Mouse (Mus musculus): ENCODE data around the gene Vti1a. TPM values are rescaled to one million over a fixed set of nuclear protein-coding genes. Genes with fewer than 3 reads are reported as not detected.
A peak's percentile ranks its signal among the peaks of the same experiment; 100 is the strongest.

The Vti1a gene
- polyA plus RNA-seq, 1 experiment from 2014 or later = 28.7 TPM

- Histone ChIP-seq H3K4me2 (replicated peaks) (no peak overlapping the region), H3K27ac (no peak overlapping the region), H3K27me3 (no peaks in the 10 kb centered on the region), H3K4me3 (no peak overlapping the region), H3K4me1 (no peaks in the 10 kb centered on the region), H3K9ac (no peak overlapping the region), H3K9me3 (no peaks in the 10 kb centered on the region), H3K36me3 (peaks cover 41% of the 10 kb centered on the region)
- no peak for ATAC-seq (ENCODE audit: low FRiP score, low read depth)
- WGBS = 83% methylated on average over 2 of the region's 2 CpGs
Measured at GRCm38 (mm10) chr19:55292210-55292850, 23.8 kb upstream of the Vti1a start.

- H3K9me3 ChIP-seq = no peaks in the 10 kb centered on the region
- ATAC-seq (ENCODE audit: low FRiP score, low read depth) = no peak
- no peak overlapping the region for H3K27ac ChIP-seq
- H3K27me3 ChIP-seq = no peaks in the 10 kb centered on the region
- H3K4me2 ChIP-seq (replicated peaks) = no peak overlapping the region
- H3K4me3 ChIP-seq = no peak overlapping the region
- H3K36me3 ChIP-seq = peaks cover 44% of the 10 kb centered on the region
- no peak overlapping the region for H3K9ac ChIP-seq
- 19% methylated on average over 4 of the region's 4 CpGs for WGBS
- no peaks in the 10 kb centered on the region for H3K4me1 ChIP-seq
Measured at GRCm38 (mm10) chr19:55293175-55293574, 22.9 kb upstream of the Vti1a start.

DNA sequence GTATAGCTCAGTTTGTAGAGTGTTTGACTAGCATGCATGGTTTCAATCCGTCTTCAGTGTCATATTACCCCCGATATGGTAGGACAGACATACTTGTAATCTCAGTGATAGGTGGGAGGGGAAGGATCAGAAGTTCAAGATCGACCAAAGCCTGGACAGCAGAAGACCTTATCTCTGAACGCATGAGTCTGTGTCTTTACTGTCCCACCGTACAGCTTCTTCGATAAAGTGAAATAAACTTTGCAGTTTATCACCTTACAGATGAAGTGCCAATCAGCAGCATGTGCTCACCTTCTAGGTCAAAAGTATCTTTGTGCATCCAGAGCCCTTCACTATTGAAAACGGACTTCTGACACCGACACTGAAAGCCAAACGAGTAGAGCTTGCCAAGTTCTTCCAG lies 21.0 kb upstream of the Vti1a start:
- ATAC-seq (ENCODE audit: low FRiP score, low read depth) = no peak
- Histone ChIP-seq H3K4me3 (no peak overlapping the region), H3K9ac (no peak overlapping the region), H3K36me3 (peaks cover 44% of the 10 kb centered on the region), H3K27me3 (no peaks in the 10 kb centered on the region), H3K9me3 (no peaks in the 10 kb centered on the region), H3K4me2 (replicated peaks) (no peak overlapping the region), H3K27ac (no peak overlapping the region), H3K4me1 (no peaks in the 10 kb centered on the region)
- 93% methylated on average over 9 of the region's 9 CpGs for WGBS

- no peak overlapping the region for H3K27ac ChIP-seq
- H3K4me2 ChIP-seq (replicated peaks) = no peak overlapping the region
- WGBS = 80% methylated on average over 3 of the region's 3 CpGs
- no peaks in the 10 kb centered on the region for H3K27me3 ChIP-seq
- H3K4me1 ChIP-seq = no peaks in the 10 kb centered on the region
- H3K4me3 ChIP-seq = no peak overlapping the region
- no peak for ATAC-seq (ENCODE audit: low FRiP score, low read depth)
- no peak overlapping the region for H3K9ac ChIP-seq
- H3K9me3 ChIP-seq = no peaks in the 10 kb centered on the region
- peaks cover 49% of the 10 kb centered on the region for H3K36me3 ChIP-seq
Measured at GRCm38 (mm10) chr19:55295556-55295955, 20.5 kb upstream of the Vti1a start.

DNA sequence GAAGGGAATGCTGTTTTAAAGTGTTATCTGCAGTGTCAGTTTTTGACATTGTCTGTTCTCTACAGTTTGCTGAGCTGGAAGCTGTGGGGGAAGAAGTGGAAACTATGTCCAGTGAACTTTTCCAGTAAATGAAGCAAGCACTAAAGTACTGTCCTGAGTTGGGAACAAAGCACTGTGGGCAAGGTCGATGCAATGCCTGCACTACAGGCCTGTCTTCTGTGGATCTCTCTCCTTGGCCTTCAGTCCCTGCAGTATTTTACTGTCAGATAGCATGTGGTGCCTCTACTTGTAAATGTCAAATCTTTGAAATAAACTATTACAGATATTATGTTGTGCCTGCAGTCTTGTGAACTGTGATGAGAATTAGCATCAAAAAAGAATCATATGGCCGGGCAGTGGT lies 19.8 kb upstream of the Vti1a start:
- no peak overlapping the region for H3K27ac ChIP-seq
- H3K9me3 ChIP-seq = no peaks in the 10 kb centered on the region
- WGBS = 92% methylated on average over 2 of the region's 2 CpGs
- no peaks in the 10 kb centered on the region for H3K27me3 ChIP-seq
- no peak overlapping the region for H3K9ac ChIP-seq
- H3K36me3 ChIP-seq = peaks cover 55% of the 10 kb centered on the region
- H3K4me1 ChIP-seq = no peaks in the 10 kb centered on the region
- ATAC-seq (ENCODE audit: low FRiP score, low read depth) = no peak
- H3K4me3 ChIP-seq = no peak overlapping the region
- no peak overlapping the region for H3K4me2 ChIP-seq (replicated peaks)

DNA sequence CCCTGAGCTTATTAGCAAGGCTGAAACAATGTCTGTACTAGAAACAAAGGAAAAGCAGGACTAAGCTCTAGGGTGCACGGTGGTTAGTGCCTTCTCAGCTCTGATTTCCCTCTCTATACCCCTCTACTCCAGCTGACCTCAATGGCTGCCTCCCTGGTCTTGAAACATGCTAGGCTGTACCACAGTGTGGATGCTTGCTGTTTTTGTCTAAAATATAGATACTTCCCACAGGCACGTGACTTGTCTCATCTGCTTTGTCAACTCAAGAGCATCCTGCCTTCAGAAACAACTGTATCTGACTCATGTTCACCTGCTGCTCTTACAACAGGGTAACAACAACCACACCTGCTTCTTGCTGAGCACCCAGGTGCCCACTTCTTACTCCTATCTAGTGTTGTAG lies 18.6 kb upstream of the Vti1a start:
- WGBS = 94% methylated on average over 2 of the region's 2 CpGs
- H3K4me1 ChIP-seq = no peaks in the 10 kb centered on the region
- H3K9me3 ChIP-seq = no peaks in the 10 kb centered on the region
- no peak overlapping the region for H3K9ac ChIP-seq
- H3K4me3 ChIP-seq = no peak overlapping the region
- H3K4me2 ChIP-seq (replicated peaks) = no peak overlapping the region
- peaks cover 67% of the 10 kb centered on the region for H3K36me3 ChIP-seq
- H3K27me3 ChIP-seq = no peaks in the 10 kb centered on the region
- ATAC-seq (ENCODE audit: low FRiP score, low read depth) = no peak
- H3K27ac ChIP-seq = no peak overlapping the region

DNA sequence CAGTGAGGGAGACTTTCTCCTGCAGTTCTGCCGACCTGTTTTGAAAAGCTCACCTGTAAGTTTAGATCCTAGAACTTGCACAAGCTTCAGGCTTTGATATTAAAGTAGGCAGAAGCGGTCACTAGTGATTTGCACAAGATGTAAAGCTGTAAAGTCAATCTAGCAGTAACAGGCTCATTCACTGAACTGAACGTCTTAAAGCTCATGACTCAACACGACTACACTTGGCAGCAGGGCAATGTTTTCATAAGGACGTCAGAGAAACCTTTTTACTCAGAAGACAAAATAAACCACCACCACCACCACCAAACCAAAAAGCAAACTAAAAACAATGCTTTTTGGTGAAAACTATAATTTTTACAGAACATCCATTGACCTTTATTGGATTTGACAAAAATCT lies 18.1 kb upstream of the Vti1a start:
- Histone ChIP-seq H3K9me3 (no peaks in the 10 kb centered on the region), H3K4me3 (no peak overlapping the region), H3K27ac (no peak overlapping the region), H3K4me2 (replicated peaks) (no peak overlapping the region), H3K4me1 (no peaks in the 10 kb centered on the region), H3K36me3 (peaks cover 72% of the 10 kb centered on the region), H3K27me3 (no peaks in the 10 kb centered on the region), H3K9ac (no peak overlapping the region)
- 77% methylated on average over 5 of the region's 5 CpGs for WGBS
- no peak for ATAC-seq (ENCODE audit: low FRiP score, low read depth)

DNA sequence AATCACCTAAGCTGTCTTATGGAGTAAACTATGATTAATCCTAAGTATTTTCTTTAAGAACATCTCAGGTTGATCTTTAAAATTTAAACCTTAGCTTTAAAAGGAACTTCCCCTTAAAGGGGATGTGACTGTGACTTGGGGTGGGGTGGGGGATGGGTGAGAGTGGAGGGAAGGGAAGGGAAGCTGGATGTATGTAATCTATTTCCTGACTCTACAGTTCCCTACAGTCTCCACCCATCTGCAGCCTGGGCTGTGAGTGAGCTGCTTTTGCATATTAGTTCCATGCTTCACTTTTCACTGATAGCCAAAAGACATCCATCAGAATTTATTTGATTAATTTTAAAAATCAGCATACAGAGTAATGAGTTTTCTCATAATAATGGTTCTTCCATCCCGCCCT lies 16.7 kb upstream of the Vti1a start:
- Histone ChIP-seq H3K4me1 (no peaks in the 10 kb centered on the region), H3K9me3 (no peaks in the 10 kb centered on the region), H3K27ac (no peak overlapping the region), H3K4me3 (no peak overlapping the region), H3K4me2 (replicated peaks) (no peak overlapping the region), H3K36me3 (peaks cover 83% of the 10 kb centered on the region), H3K27me3 (no peaks in the 10 kb centered on the region), H3K9ac (no peak overlapping the region)
- ATAC-seq (ENCODE audit: low FRiP score, low read depth) = no peak
- WGBS = 98% methylated on average over 1 of the region's 1 CpGs

GRCm38 (mm10) chr19:55300525-55300924 lies 15.6 kb upstream of the Vti1a start:
- ATAC-seq (ENCODE audit: low FRiP score, low read depth) = no peak
- H3K36me3 ChIP-seq = peaks cover 74% of the 10 kb centered on the region
- H3K27me3 ChIP-seq = no peaks in the 10 kb centered on the region
- no peak overlapping the region for H3K27ac ChIP-seq
- H3K4me1 ChIP-seq = no peaks in the 10 kb centered on the region
- 95% methylated on average over 3 of the region's 3 CpGs for WGBS
- H3K4me2 ChIP-seq (replicated peaks) = no peak overlapping the region
- no peak overlapping the region for H3K9ac ChIP-seq
- H3K4me3 ChIP-seq = no peak overlapping the region
- no peaks in the 10 kb centered on the region for H3K9me3 ChIP-seq

GRCm38 (mm10) chr19:55305024-55305423 lies 11.1 kb upstream of the Vti1a start:
- Histone ChIP-seq H3K27me3 (no peaks in the 10 kb centered on the region), H3K36me3 (peaks cover 71% of the 10 kb centered on the region), H3K27ac (no peak overlapping the region), H3K9ac (no peak overlapping the region), H3K9me3 (no peaks in the 10 kb centered on the region), H3K4me3 (no peak overlapping the region), H3K4me2 (replicated peaks) (no peak overlapping the region), H3K4me1 (no peaks in the 10 kb centered on the region)
- no peak for ATAC-seq (ENCODE audit: low FRiP score, low read depth)

DNA sequence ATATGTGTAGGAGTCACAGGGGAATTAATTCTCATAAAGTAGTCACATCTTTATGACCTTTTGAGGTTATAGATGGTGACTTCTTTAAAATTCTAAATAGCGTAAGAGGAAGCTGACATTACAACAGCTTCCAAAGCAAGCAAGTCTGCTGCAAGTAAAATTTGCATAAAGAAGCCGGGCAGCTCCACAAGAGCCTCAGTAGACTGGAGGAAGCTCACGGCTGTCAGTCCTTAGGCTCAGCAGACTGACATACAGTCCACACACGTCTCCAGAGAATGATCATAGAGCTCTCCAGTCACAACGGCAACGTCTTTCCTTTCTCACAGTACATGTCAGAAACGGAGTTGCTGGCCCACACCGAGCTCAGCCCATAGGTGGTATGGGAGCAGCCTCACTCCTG lies 4.2 kb upstream of the Vti1a start:
- Histone ChIP-seq H3K9me3 (no peaks in the 10 kb centered on the region), H3K27ac (no peak overlapping the region), H3K36me3 (peaks cover 47% of the 10 kb centered on the region), H3K4me3 (no peak overlapping the region), H3K27me3 (no peaks in the 10 kb centered on the region), H3K9ac (no peak overlapping the region), H3K4me2 (replicated peaks) (no peak overlapping the region), H3K4me1 (peaks cover 23% of the 10 kb centered on the region)
- 91% methylated on average over 8 of the region's 8 CpGs for WGBS
- no peak for ATAC-seq (ENCODE audit: low FRiP score, low read depth)

- no peaks in the 10 kb centered on the region for H3K9me3 ChIP-seq
- H3K4me3 ChIP-seq = no peak overlapping the region
- no peaks in the 10 kb centered on the region for H3K27me3 ChIP-seq
- no peak for ATAC-seq (ENCODE audit: low FRiP score, low read depth)
- WGBS = 98% methylated on average over 2 of the region's 2 CpGs
- 0 out of 2 replicates have a peak overlapping the region, but pooled peaks have one; percentile 89 for H3K4me2 ChIP-seq (replicated peaks)
- H3K27ac ChIP-seq = no peak overlapping the region
- H3K9ac ChIP-seq = 0 out of 2 replicates have a peak overlapping the region, but pooled peaks have one; percentile 13
- H3K36me3 ChIP-seq = peaks cover 37% of the 10 kb centered on the region
- peaks cover 32% of the 10 kb centered on the region for H3K4me1 ChIP-seq
Measured at GRCm38 (mm10) chr19:55313649-55314048, 2.4 kb upstream of the Vti1a start.

GRCm38 (mm10) chr19:55315452-55316108 lies 515 bp upstream of the Vti1a start, which contains the start of gene Zdhhc6:
Gene Zdhhc6, minus strand, starts transcription at chr19:55316032.
- H3K27ac ChIP-seq = peak within 1 kb of the TSS; percentile 83
- H3K4me2 ChIP-seq (replicated peaks) = peak within 1 kb of the TSS; percentile 89
- H3K9me3 ChIP-seq = no peaks in the 10 kb centered on the region
- ATAC-seq (ENCODE audit: low FRiP score, low read depth) = peak; percentile 76
- H3K9ac ChIP-seq = peak within 1 kb of the TSS; percentile 90
- H3K4me1 ChIP-seq = peaks cover 32% of the 10 kb centered on the region
- H3K36me3 ChIP-seq = peaks cover 19% of the 10 kb centered on the region
- peak within 1 kb of the TSS; percentile 80 for H3K4me3 ChIP-seq
- under 1% methylated on average over 60 of the region's 60 CpGs for WGBS
- no peaks in the 10 kb centered on the region for H3K27me3 ChIP-seq

Measured in limb, embryonic 13.5 days (tissue).